Mouse (Mus musculus) embryo, embryonic 11.5 days (tissue): Measurements from ENCODE around the gene Csrnp2.

Experiments
- DNase-seq: peaks from one replicate; pipeline ENCODE4 v3.0.0-alpha.2; 2012; ENCODE audit warnings: low read depth, low spot score

The Csrnp2 gene

DNA sequence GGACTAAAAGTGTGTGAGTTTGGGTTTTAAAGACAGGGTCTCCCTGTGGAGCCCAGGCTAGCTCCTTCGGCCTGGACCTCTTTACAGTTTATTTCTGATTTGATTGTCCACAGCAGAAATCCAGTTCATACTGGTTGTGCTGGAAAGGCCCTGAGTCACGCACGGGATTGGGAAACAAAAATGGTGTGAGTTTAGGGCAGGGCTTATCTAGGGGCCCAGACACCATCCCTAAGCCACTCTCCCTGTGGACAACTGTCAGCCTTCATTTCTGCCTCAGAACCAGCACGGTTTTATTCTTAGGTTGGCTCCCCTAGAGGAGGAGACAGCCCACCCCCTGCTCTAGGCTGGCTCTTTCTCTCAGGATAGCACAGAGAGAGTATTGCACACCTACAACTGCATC is 62.1 kb downstream of the Csrnp2 start:
- no peak for DNase-seq

DNA sequence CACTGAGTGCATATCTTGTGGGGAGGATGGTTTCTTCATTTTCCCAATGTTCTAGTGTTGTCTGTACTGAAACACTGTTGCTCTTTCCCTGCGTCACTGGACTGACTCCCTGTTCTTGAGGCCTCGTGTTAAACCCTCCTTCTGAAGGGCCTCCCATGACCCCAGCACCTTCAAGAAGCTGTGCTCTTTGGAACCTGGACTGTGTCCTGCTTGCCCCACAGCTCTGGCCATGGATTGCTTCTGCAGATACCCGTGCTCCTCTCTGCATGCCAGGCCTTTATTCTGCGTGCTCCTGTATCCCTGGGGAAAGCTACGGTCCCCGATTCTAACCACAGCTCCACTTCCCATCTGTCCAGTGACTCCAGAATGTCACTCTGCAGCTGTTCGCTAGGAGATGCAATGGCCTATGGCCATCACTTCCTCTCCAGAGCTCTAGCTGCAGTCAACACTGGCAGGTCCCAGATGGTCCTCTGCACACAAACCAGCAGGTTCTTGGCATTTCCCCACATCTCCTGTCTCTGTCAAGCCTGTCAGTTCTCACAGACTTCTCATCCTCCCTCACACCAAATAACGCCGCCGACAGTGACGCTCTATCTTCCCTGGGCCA is 65.2 kb downstream of the Csrnp2 start:
- DNase-seq = no peak
